Mouse (Mus musculus) forebrain, embryonic 16.5 days (tissue): ENCODE results near the gene Oxct2b. TPM values are rescaled to one million over a fixed set of nuclear protein-coding genes. Genes with fewer than 3 reads are reported as not detected.
"Not testable (repeated sequence)": the region's sequence is repeated elsewhere in the genome, so short reads cannot be mapped to it uniquely, and the experiment has no call there.

Source experiments
- ATAC-seq: fragments of 200-750 bp; cut with Nextera tagmentation; 2 replicates; pipeline ENCODE4 v1.8.0; 2017; ENCODE audit warnings: mild to moderate bottlenecking, moderate library complexity
- H3K27ac ChIP-seq: fragments of 300-500 bp; sonication (generic); 2 replicates; pipeline ENCODE4 v1.5.1; 2014; ENCODE audit warnings: low read length, control low read depth
- H3K27me3 ChIP-seq: fragments of 300-500 bp; sonication (generic); replicated peaks from 2 replicates; pipeline ENCODE4 v1.6.1; 2014; ENCODE audit warnings: low read length; ENCODE audit not compliant: control insufficient read depth, insufficient read depth
- H3K36me3 ChIP-seq: fragments of 300-500 bp; sonication (generic); 2 replicates; pipeline ENCODE4 v1.6.1; 2014; ENCODE audit not compliant: control insufficient read depth, insufficient read depth
- H3K4me1 ChIP-seq: fragments of 300-500 bp; sonication (generic); replicated peaks from 2 replicates; pipeline ENCODE4 v1.6.1; 2014; ENCODE audit warnings: low read length; ENCODE audit not compliant: control insufficient read depth, insufficient read depth
- H3K4me2 ChIP-seq: fragments of 300-500 bp; sonication (generic); 2 replicates; pipeline ENCODE4 v1.6.1; 2014; ENCODE audit warnings: mild to moderate bottlenecking, low read length, control low read depth
- H3K4me3 ChIP-seq: fragments of 300-500 bp; sonication (generic); replicated peaks from 2 replicates; pipeline ENCODE4 v1.5.1; 2014; ENCODE audit warnings: mild to moderate bottlenecking, low read length, control low read depth
- H3K9ac ChIP-seq: fragments of 300-500 bp; sonication (generic); replicated peaks from 2 replicates; pipeline ENCODE4 v1.6.1; 2014; ENCODE audit warnings: low read depth, low read length, control low read depth
- H3K9me3 ChIP-seq: fragments of 300-500 bp; sonication (generic); 2 replicates; pipeline ENCODE4 v1.6.1; 2016; ENCODE audit warnings: low read length; ENCODE audit not compliant: control insufficient read depth
- WGBS: fragments of 180-500 bp; shearing (Covaris S2); extraction: QIAGEN DNeasy Blood & Tissue Kit; methylation state at CpG from one replicate; pipeline ENCODE4 v1.1.7; 2014; 5-methylcytosine and 5-hydroxymethylcytosine counted together
- polyA plus RNA-seq: library from polyadenylated mRNA; unstranded; fragments of >200 nt; fragmentation: Nextera tagmentation; extraction: Ambion mirVana; gene quantifications from 2 replicates; pipeline ENCODE4 v1.2.1, GENCODE M21; 2015

Oxct2b gene
- polyA plus RNA-seq, 1 experiment from 2014 or later = 0.41 TPM

- Histone ChIP-seq H3K4me3 (peak within 1 kb of the TSS; percentile 59), H3K36me3 (0 out of 2 replicates have a peak, but pooled peaks cover 4% of the 10 kb centered on the region), H3K9me3 (no peaks in the 10 kb centered on the region), H3K9ac (peak within 1 kb of the TSS; percentile 59), H3K27me3 (peaks cover 4% of the 10 kb centered on the region; the same call in 1 of the 2 replicates), H3K27ac (peak within 1 kb of the TSS; percentile 73), H3K4me1 (peaks cover 14% of the 10 kb centered on the region), H3K4me2 (peak within 1 kb of the TSS; percentile 83)
- ATAC-seq = peak; percentile 97
- 2% methylated on average over 34 of the region's 34 CpGs for WGBS
Measured at GRCm38 (mm10) chr4:123139513-123140154, 23.6 kb downstream of the Oxct2b start, which contains the start of gene Ppie. Gene Ppie, minus strand, starts transcription at chr4:123139951.

DNA sequence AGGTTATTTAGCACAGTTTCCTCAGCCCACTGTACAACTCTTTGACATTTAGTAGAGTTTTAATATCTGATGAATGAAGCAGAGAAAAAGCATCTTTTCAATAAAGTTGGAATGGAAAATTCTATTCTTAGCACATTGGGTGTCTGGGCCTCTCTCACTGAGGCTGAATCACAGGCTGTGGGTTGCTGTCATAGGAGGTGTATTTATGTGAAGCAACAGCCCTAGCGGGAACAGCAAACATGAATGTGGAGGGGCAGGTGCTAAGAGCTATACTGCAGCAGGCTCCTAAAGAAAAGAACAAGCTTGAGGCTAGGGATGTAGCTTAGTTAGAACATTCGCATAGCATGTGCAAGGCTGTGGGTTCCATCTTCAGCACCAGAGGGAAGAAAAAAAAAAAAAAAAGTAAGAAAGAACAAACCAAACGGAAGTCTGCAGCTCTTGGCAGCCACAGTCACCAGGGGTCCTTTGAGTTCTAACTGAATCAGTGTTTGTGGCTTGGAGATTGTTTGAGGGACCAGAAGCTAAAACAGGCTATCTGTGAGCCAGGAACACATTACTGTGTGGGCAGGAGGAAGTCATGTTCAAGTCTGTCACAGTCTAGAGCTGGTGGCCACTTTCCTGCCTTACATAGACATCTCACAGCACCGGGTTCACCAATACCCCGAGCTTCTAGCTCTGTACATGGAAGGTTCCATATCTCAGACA is 31.5 kb downstream of the Oxct2b start:
- Histone ChIP-seq H3K4me2 (no peak overlapping the region), H3K9me3 (no peaks in the 10 kb centered on the region), H3K9ac (no peak overlapping the region), H3K4me1 (no peaks in the 10 kb centered on the region), H3K27ac (no peak overlapping the region), H3K4me3 (no peak overlapping the region), H3K27me3 (peaks cover 11% of the 10 kb centered on the region; the same call in 1 of the 2 replicates), H3K36me3 (no peaks in the 10 kb centered on the region)
- WGBS = 78% methylated on average over 5 of the region's 5 CpGs
- no peak for ATAC-seq

DNA sequence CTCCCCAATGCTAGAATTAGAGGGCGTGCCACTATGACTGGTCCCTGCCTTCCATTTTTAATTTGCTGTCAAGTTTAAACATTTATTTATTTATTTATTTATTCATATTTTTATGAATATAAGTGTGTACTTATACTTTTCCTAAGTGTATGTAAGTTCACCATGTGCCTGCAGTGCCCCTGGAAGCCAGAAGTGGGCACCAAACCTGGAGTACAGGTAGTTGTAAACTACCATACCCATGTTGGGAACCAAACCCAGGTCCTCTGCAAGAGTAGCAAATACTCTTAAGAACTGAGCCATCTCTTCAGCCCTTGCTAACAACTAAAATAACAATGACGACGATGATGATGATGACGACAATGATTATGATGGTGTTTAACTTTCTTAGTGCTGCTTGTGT is 35.9 kb downstream of the Oxct2b start:
- WGBS = 82% methylated on average over 4 of the region's 4 CpGs
- no peak overlapping the region for H3K4me3 ChIP-seq
- no peaks in the 10 kb centered on the region for H3K9me3 ChIP-seq
- H3K9ac ChIP-seq = no peak overlapping the region
- no peaks in the 10 kb centered on the region for H3K36me3 ChIP-seq
- H3K27ac ChIP-seq = no peak overlapping the region
- H3K4me2 ChIP-seq = no peak overlapping the region
- H3K27me3 ChIP-seq = peaks cover 2% of the 10 kb centered on the region; the same call in 1 of the 2 replicates
- no peaks in the 10 kb centered on the region for H3K4me1 ChIP-seq
- no peak for ATAC-seq

DNA sequence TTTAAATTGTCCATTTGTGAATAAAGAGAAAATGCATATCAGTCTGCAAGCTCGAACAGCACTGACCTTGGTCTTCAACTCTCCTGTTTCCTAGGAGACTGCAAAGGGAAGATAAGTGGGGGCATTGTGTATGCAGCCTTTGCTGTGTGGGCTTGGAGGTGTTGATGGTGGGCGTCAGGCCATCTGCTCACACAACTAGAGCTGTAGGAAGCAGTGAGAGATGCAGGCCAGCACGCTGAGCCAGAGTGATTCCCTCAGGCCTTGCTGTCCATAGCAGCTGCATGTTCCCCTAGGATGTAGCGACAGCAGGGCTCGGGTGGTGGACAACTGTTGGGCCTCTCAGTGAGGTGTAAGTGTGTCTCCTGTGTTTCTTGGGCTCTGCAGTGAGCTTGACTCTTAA is 36.9 kb downstream of the Oxct2b start:
- WGBS = 49% methylated on average over 5 of the region's 5 CpGs

DNA sequence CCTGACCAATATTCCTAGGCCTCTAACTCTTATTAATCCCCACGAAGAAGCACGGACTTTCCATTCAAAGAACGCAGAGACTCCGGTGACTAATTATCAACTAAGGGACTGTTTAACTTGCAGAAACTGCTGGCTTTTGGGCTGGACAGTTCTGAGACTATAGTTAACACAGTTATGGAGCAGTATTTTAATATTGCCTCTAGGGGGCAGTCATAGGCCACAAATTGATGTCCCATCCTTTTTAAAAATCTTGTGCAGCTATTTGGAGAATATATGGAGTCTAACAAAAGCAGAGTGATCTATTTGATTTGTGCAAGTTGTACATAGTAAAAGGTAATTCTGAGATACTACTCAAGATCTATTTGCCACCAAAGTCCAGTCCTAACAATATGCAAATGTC is 38.9 kb downstream of the Oxct2b start:
- no peaks in the 10 kb centered on the region for H3K36me3 ChIP-seq
- no peak overlapping the region for H3K9ac ChIP-seq
- no peak overlapping the region for H3K4me2 ChIP-seq
- peaks cover 2% of the 10 kb centered on the region; the same call in 1 of the 2 replicates for H3K27me3 ChIP-seq
- no peaks in the 10 kb centered on the region for H3K4me1 ChIP-seq
- H3K4me3 ChIP-seq = no peak overlapping the region
- 20% methylated on average over 4 of the region's 4 CpGs for WGBS
- no peaks in the 10 kb centered on the region for H3K9me3 ChIP-seq
- H3K27ac ChIP-seq = no peak overlapping the region
- no peak for ATAC-seq

More for the DNA sequence above, 36.9 kb downstream of the Oxct2b start:
- Histone ChIP-seq H3K36me3 (no peaks in the 10 kb centered on the region), H3K27ac (no peak overlapping the region), H3K9ac (no peak overlapping the region), H3K4me2 (no peak overlapping the region), H3K4me1 (no peaks in the 10 kb centered on the region), H3K9me3 (no peaks in the 10 kb centered on the region), H3K27me3 (peaks cover 2% of the 10 kb centered on the region; the same call in 1 of the 2 replicates), H3K4me3 (no peak overlapping the region)
- no peak for ATAC-seq

DNA sequence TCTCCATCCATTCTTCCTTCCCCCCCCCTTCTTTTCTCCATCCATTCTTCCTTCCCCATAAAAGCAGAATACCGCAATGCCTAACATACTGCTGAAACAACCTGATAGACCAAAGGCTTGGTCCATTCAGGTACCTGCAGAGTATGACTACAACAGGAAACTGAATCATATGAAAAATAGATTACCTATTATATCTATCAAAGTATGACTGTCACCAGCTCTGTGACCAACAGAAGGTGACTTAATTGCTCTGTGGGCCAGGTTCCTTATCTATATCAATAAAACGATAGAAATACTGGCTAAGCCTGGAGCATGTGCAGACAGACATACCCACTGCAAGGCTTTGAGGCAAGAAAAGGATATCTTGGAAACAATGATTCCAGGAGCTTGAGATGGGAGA is 39.4 kb downstream of the Oxct2b start:
- Histone ChIP-seq H3K36me3 (no peaks in the 10 kb centered on the region), H3K4me1 (no peaks in the 10 kb centered on the region), H3K9ac (no peak overlapping the region), H3K4me3 (no peak overlapping the region), H3K9me3 (no peaks in the 10 kb centered on the region), H3K4me2 (no peak overlapping the region), H3K27ac (no peak overlapping the region), H3K27me3 (peaks cover 2% of the 10 kb centered on the region; the same call in 1 of the 2 replicates)
- no peak for ATAC-seq
- WGBS = 72% methylated on average over 2 of the region's 2 CpGs

- Histone ChIP-seq H3K9me3 (no peaks in the 10 kb centered on the region), H3K36me3 (no peaks in the 10 kb centered on the region), H3K4me1 (no peaks in the 10 kb centered on the region), H3K27ac (no peak overlapping the region), H3K27me3 (peaks cover 2% of the 10 kb centered on the region; the same call in 1 of the 2 replicates), H3K9ac (no peak overlapping the region), H3K4me2 (no peak overlapping the region), H3K4me3 (no peak overlapping the region)
- ATAC-seq = no peak
Measured at GRCm38 (mm10) chr4:123155840-123156239, 39.8 kb downstream of the Oxct2b start.

- no peak for ATAC-seq
- Histone ChIP-seq H3K27me3 (0 out of 2 replicates have a peak, but pooled peaks cover 3% of the 10 kb centered on the region), H3K4me3 (no peak overlapping the region), H3K27ac (no peak overlapping the region), H3K4me1 (peaks cover 7% of the 10 kb centered on the region; the same call in 1 of the 2 replicates), H3K9ac (no peak overlapping the region), H3K36me3 (no peaks in the 10 kb centered on the region), H3K9me3 (no peaks in the 10 kb centered on the region), H3K4me2 (no peak overlapping the region)
- 83% methylated on average over 6 of the region's 6 CpGs for WGBS
Measured at GRCm38 (mm10) chr4:123160571-123160970, 44.5 kb downstream of the Oxct2b start.

DNA sequence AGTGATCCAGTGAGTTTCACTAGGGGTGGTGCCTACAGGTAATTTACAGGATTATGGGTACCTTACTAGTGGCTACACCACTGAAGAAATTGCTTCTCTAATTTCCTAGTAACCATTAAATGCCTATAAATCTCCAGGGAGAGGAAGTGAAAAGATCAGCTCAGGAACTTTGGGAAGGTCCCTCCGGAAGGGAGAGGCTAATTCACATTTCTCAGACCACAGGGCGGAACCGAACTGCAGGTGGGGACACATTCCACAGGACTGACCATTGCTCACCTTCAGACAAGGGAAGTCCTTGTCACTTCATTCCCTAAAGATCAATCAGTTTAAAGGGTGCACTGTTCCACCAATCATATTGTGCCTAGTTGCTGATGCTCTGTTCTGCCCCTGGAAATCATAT is 45.2 kb downstream of the Oxct2b start:
- ATAC-seq = not testable (repeated sequence)

More for the DNA sequence above, 45.2 kb downstream of the Oxct2b start:
- not testable (repeated sequence) for H3K9ac ChIP-seq, H3K27ac ChIP-seq, H3K4me3 ChIP-seq, H3K4me2 ChIP-seq, H3K27me3 ChIP-seq, H3K36me3 ChIP-seq, H3K9me3 ChIP-seq, H3K4me1 ChIP-seq
- WGBS = 92% methylated on average over 3 of the region's 3 CpGs
